Mouse (Mus musculus) hindbrain, postnatal 0 days (tissue): ENCODE results near the gene Cfap58. TPM values are rescaled to one million over a fixed set of nuclear protein-coding genes. Genes with fewer than 3 reads are reported as not detected.

Source experiments
- ATAC-seq: fragments of 200-750 bp; cut with Nextera tagmentation; 2 replicates; pipeline ENCODE4 v1.8.0; 2017; ENCODE audit warnings: mild to moderate bottlenecking, moderate TSS enrichment, moderate library complexity
- DNase-seq: peaks from one replicate; pipeline ENCODE4 v3.0.0-alpha.2; 2015; ENCODE audit warnings: low spot score
- H3K27ac ChIP-seq: fragments of 300-500 bp; sonication (generic); 2 replicates; pipeline ENCODE4 v1.5.1; 2014; ENCODE audit warnings: mild to moderate bottlenecking
- H3K27me3 ChIP-seq: fragments of 300-500 bp; sonication (generic); 2 replicates; pipeline ENCODE4 v1.6.1; 2014; ENCODE audit warnings: low read length, mixed read lengths; ENCODE audit not compliant: insufficient read depth
- H3K36me3 ChIP-seq: fragments of 300-500 bp; sonication (generic); 2 replicates; pipeline ENCODE4 v1.6.1; 2014; ENCODE audit warnings: low read length, mixed read lengths; ENCODE audit not compliant: insufficient read depth
- H3K4me1 ChIP-seq: fragments of 300-500 bp; sonication (generic); 2 replicates; pipeline ENCODE4 v1.6.1; 2014; ENCODE audit warnings: antibody characterized with exemption, low read length, mixed read lengths; ENCODE audit not compliant: insufficient read depth
- H3K4me2 ChIP-seq: fragments of 300-500 bp; sonication (generic); 2 replicates; pipeline ENCODE4 v1.6.1; 2014; ENCODE audit warnings: low read depth, mild to moderate bottlenecking, low read length, moderate library complexity, mixed read lengths
- H3K4me3 ChIP-seq: fragments of 300-500 bp; sonication (generic); 2 replicates; pipeline ENCODE4 v1.5.1; 2014; ENCODE audit warnings: low read length
- H3K9ac ChIP-seq: fragments of 300-500 bp; sonication (generic); replicated peaks from 2 replicates; pipeline ENCODE4 v1.6.1; 2014; ENCODE audit warnings: mild to moderate bottlenecking, low read length, moderate library complexity, mixed read lengths
- H3K9me3 ChIP-seq: fragments of 300-500 bp; sonication (generic); 2 replicates; pipeline ENCODE4 v1.6.1; 2016; ENCODE audit warnings: low read length, mixed read lengths
- CTCF ChIP-seq: IDR thresholded peaks from 2 replicates; pipeline ENCODE4 v1.5.1; 2016; ENCODE audit warnings: antibody characterized with exemption, control low read depth, low read depth
- WGBS: fragments of 180-500 bp; shearing (Covaris S2); extraction: QIAGEN DNeasy Blood & Tissue Kit; methylation state at CpG from one replicate; pipeline ENCODE4 v1.1.7; 2014; 5-methylcytosine and 5-hydroxymethylcytosine counted together
- polyA plus RNA-seq: library from polyadenylated mRNA; unstranded; fragments of >200 nt; fragmentation: Nextera tagmentation; extraction: Ambion mirVana; gene quantifications from 2 replicates; pipeline ENCODE4 v1.2.1, GENCODE M21; 2015
- total RNA-seq: library from RNA; depleted of rRNA; stranded (reverse); fragments of >200 nt; gene quantifications from 2 replicates; pipeline ENCODE4 v1.2.3, GENCODE M21; 2014

Gene Cfap58
- total and polyA plus RNA-seq, 2 experiments from 2014 or later = 0.26 to 0.68 TPM

DNA sequence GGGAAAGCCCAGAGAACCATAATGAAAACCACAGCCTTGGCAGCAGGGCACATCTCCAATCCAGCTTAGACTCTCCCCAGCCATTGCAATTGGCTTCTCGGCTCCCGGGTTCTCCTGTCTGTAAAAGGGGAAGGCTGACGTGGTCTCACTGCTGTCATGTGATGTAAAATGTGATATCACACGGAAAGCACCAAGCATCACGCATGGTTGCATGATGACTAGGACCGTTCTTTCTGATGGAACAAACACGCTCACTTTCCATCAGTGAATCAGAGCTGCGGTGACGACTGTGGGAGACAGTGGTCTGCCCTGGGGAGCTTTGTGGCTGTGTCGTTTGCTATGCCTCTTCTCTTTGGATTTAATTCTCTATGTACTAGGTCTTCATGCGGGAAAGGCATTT is 50.5 kb downstream of the Cfap58 start:
- Histone ChIP-seq H3K9me3 (no peaks in the 10 kb centered on the region), H3K27me3 (no peaks in the 10 kb centered on the region), H3K4me1 (no peaks in the 10 kb centered on the region), H3K36me3 (no peaks in the 10 kb centered on the region), H3K27ac (no peak overlapping the region), H3K4me3 (no peak overlapping the region), H3K9ac (no peak overlapping the region), H3K4me2 (no peak overlapping the region)
- ATAC-seq (no peak), DNase-seq (no peak)
- TF ChIP-seq CTCF = no peak
- 83% methylated on average over 11 of the region's 11 CpGs for WGBS

DNA sequence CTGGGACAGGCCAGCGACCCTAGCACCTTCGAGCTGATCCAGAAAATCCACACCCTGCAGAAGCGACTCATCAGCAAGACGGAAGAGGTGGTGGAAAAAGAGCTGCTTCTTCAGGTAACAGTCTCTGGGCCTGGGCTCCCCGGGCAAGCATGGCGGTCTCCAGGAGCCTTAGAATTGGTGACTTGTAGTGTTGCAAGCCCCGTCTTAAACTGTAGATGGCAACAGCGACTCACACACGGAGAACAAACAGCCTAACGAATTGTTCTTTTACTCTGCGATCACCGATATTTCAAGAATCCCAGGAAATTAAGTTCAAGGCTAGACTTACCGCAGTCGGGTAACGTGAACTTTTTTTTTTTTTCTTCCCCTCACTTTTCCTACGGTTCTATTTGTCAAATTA is 51.0 kb downstream of the Cfap58 start:
- H3K27ac ChIP-seq = no peak overlapping the region
- DNase-seq = peak; percentile 80
- H3K27me3 ChIP-seq = no peaks in the 10 kb centered on the region
- H3K9me3 ChIP-seq = no peaks in the 10 kb centered on the region
- ATAC-seq = 0 out of 2 replicates have a peak, but pooled peaks have one; percentile 38
- no peaks in the 10 kb centered on the region for H3K36me3 ChIP-seq
- TF ChIP-seq CTCF = peak; percentile 79
- 33% methylated on average over 16 of the region's 16 CpGs for WGBS
- H3K9ac ChIP-seq = no peak overlapping the region
- no peaks in the 10 kb centered on the region for H3K4me1 ChIP-seq
- H3K4me3 ChIP-seq = no peak overlapping the region
- H3K4me2 ChIP-seq = no peak overlapping the region

DNA sequence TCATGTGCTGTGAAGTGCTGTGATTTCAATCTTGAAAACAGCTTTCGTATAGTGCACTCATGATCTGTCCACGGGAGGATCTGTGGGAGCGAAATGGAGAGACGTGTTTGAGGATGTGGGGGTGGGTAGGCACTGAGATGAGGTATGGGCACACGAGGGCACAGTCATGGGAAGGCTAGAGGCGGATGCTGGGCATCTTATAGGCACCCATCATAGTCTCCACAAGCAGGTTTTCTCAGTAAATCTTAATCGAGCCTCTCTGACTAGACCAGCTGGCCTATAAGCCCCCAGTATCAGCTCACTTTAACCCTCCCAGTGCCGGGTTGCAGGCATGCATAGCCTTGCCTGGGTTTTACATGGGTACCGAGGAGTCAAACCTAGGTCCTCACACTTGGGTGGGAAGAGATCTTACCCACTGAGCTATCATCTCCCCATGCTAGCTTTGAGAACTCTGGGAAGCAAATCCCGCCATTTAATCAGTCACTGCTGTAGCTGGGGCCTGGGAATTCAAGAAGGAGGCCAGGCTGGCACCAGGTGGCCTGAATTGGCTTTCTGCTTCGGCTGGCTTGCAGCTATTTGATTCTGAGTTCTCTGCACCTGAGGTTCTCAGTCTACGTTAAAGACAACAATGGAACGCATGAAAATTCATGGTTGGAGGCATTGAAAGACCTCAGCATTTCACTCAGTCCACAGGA is 51.6 kb downstream of the Cfap58 start:
- H3K4me2 ChIP-seq = no peak overlapping the region
- H3K27ac ChIP-seq = no peak overlapping the region
- 52% methylated on average over 13 of the region's 13 CpGs for WGBS
- H3K4me1 ChIP-seq = no peaks in the 10 kb centered on the region
- H3K4me3 ChIP-seq = no peak overlapping the region
- H3K27me3 ChIP-seq = no peaks in the 10 kb centered on the region
- ATAC-seq (peak; percentile 40; the same call in 1 of the 2 replicates), DNase-seq (peak; percentile 31)
- no peak overlapping the region for H3K9ac ChIP-seq
- no peaks in the 10 kb centered on the region for H3K36me3 ChIP-seq
- no peaks in the 10 kb centered on the region for H3K9me3 ChIP-seq
- TF ChIP-seq CTCF = no peak

DNA sequence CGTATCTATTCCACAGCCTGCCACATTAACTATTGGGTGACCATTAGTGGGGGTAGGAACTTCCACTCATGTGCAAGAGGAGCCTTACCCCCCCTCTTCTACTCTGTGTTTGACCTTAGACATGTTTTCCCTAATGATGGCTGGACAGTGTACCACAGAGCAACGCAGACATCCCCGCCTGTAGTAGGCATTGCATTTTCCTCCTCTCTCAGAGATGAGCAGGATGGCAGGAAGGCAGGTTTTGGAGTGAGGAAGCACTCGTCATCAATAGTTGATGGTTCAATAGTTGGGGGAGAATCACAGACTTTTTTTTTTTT is 52.1 kb downstream of the Cfap58 start:
- H3K4me2 ChIP-seq = no peak overlapping the region
- no peak overlapping the region for H3K4me3 ChIP-seq
- WGBS = 74% methylated on average over 4 of the region's 4 CpGs
- no peaks in the 10 kb centered on the region for H3K9me3 ChIP-seq
- ATAC-seq (no peak), DNase-seq (no peak)
- H3K9ac ChIP-seq = no peak overlapping the region
- H3K4me1 ChIP-seq = no peaks in the 10 kb centered on the region
- no peaks in the 10 kb centered on the region for H3K27me3 ChIP-seq
- no peaks in the 10 kb centered on the region for H3K36me3 ChIP-seq
- no peak for TF ChIP-seq CTCF
- H3K27ac ChIP-seq = no peak overlapping the region

DNA sequence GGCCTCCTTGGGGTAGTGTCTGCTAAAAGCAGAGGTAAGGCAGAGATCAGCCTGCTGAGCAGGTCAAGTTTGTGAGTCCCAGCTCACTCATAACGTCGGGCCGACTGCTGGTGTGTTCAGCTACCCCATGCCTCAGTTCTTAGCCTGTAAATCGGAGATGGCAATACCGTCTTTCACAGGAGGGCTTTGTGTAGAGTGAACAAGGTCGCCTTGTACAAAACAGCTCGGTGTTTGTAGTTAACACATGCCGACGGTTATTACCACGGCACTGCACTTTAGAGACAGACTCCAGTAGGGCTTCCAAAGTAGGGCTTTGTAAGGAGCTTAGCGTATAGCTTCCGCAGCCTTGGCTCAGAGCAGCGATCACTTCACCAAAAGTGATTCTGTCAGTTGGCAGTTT is 63.8 kb downstream of the Cfap58 start:
- no peak for TF ChIP-seq CTCF
- H3K9ac ChIP-seq = no peak overlapping the region
- no peaks in the 10 kb centered on the region for H3K27me3 ChIP-seq
- DNase-seq (peak; percentile 20), ATAC-seq (peak; percentile 40; the same call in 1 of the 2 replicates)
- no peaks in the 10 kb centered on the region for H3K9me3 ChIP-seq
- no peaks in the 10 kb centered on the region for H3K36me3 ChIP-seq
- WGBS = 62% methylated on average over 13 of the region's 13 CpGs
- H3K4me1 ChIP-seq = 0 out of 2 replicates have a peak, but pooled peaks cover 2% of the 10 kb centered on the region
- H3K4me2 ChIP-seq = no peak overlapping the region
- H3K4me3 ChIP-seq = no peak overlapping the region
- H3K27ac ChIP-seq = no peak overlapping the region

DNA sequence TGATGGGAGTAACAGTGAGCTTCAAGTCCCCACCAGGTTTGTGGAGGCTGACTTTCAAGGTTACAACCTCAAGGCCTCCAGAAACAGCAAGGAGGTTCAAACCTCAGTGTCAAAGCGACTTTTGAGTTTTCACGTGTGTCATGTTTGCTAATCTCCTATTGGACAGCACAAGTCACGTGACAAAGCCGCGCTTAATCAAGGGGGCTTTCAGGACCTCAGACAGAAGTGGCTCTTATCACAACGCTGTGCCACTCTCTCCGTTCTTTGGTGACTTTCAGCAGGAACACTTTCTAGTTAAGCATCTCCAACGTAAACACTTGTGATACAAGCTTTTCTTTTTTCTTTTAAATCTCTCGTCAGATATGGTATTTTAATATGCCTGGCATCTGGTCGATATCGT is 64.3 kb downstream of the Cfap58 start:
- Histone ChIP-seq H3K9me3 (no peaks in the 10 kb centered on the region), H3K36me3 (no peaks in the 10 kb centered on the region), H3K4me1 (0 out of 2 replicates have a peak, but pooled peaks cover 2% of the 10 kb centered on the region), H3K4me3 (no peak overlapping the region), H3K27me3 (no peaks in the 10 kb centered on the region), H3K9ac (no peak overlapping the region), H3K4me2 (no peak overlapping the region), H3K27ac (no peak overlapping the region)
- DNase-seq = no peak
- 85% methylated on average over 11 of the region's 11 CpGs for WGBS
- TF ChIP-seq CTCF = no peak
- no peak for ATAC-seq

DNA sequence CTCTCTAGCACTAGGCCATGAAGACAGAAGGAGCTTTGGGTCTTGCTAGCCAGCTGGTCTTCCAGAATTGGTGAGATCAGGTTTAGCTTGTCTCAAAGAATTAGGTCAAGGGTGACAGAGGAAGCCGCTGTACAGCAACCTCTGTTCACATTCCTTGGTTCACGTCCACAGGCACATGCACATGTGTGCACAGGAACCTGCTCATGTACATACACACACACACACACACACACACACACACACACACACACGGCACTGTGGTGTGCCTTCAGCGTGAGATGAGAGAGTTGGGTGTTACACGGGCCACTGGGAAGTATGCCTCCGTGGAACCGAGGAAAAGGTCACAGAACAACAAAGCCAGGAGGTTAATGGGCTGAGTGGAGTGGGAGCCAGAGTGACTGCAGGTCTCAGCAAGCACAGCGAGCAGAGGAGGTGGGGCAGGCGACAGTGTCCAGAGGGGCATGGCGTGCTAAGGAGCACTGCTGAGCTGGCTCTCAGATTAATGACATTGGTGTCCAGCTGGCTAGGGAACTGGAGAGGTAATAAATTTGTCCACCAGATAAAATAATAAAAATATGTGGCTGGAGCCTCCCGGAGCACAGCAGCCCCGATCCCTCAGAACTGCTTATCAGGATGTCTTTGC is 71.4 kb downstream of the Cfap58 start:
- H3K4me3 ChIP-seq = no peak overlapping the region
- 57% methylated on average over 12 of the region's 12 CpGs for WGBS
- no peak for ATAC-seq
- H3K4me1 ChIP-seq = no peaks in the 10 kb centered on the region
- DNase-seq = no peak
- TF ChIP-seq CTCF = no peak
- no peak overlapping the region for H3K27ac ChIP-seq
- no peaks in the 10 kb centered on the region for H3K36me3 ChIP-seq
- H3K9ac ChIP-seq = no peak overlapping the region
- H3K27me3 ChIP-seq = no peaks in the 10 kb centered on the region
- no peak overlapping the region for H3K4me2 ChIP-seq
- no peaks in the 10 kb centered on the region for H3K9me3 ChIP-seq
